Mouse (Mus musculus) bone marrow, adult 2 months (tissue): ENCODE results near the gene Adamts16.

ENCODE experiments used
- CTCF ChIP-seq: fragments of 200-500 bp; IDR thresholded peaks from 2 replicates; pipeline ENCODE4 v1.5.1; 2011; ENCODE audit warnings: low read length, control low read depth; ENCODE audit not compliant: control insufficient read depth, insufficient read depth
- POLR2A ChIP-seq: fragments of 200-500 bp; IDR thresholded peaks from 2 replicates; pipeline ENCODE4 v1.6.1; 2011; ENCODE audit warnings: low read depth, mild to moderate bottlenecking, control low read depth, low read length, borderline replicate concordance; ENCODE audit not compliant: control insufficient read depth

GRCm38 (mm10) chr13:70738781-70739180 is 102.8 kb downstream of the Adamts16 start:
- TF ChIP-seq CTCF (no peak), POLR2A (no peak)
